Mouse (Mus musculus) erythroblast, embryonic 14.5 days (primary cell): ENCODE results near the gene Sox13. TPM values are rescaled to one million over a fixed set of nuclear protein-coding genes. Genes with fewer than 3 reads are reported as not detected.
"Not testable (repeated sequence)": the region's sequence is repeated elsewhere in the genome, so short reads cannot be mapped to it uniquely, and the experiment has no call there.

Source experiments
- H3K27me3 ChIP-seq: 2 replicates; pipeline ENCODE4 v1.6.1; 2012; ENCODE audit warnings: inconsistent platforms; ENCODE audit not compliant: control insufficient read depth
- H3K36me3 ChIP-seq: 2 replicates; pipeline ENCODE4 v1.6.1; 2012; ENCODE audit warnings: mild to moderate bottlenecking, inconsistent platforms; ENCODE audit not compliant: control insufficient read depth
- H3K4me1 ChIP-seq: 2 replicates; pipeline ENCODE4 v1.6.1; 2012; ENCODE audit warnings: inconsistent platforms; ENCODE audit not compliant: control insufficient read depth
- H3K4me3 ChIP-seq: replicated peaks from 2 replicates; pipeline ENCODE3; 2012; ENCODE audit warnings: moderate library complexity, mild to moderate bottlenecking, inconsistent platforms
- H3K9me3 ChIP-seq: 2 replicates; pipeline ENCODE4 v1.6.1; 2012; ENCODE audit warnings: low read length, inconsistent platforms, mixed read lengths; ENCODE audit not compliant: control insufficient read depth
- GATA1 ChIP-seq: IDR thresholded peaks from 2 replicates; pipeline ENCODE4 v1.6.1; 2012; ENCODE audit warnings: low read length, inconsistent platforms, mixed read lengths
- TAL1 ChIP-seq: IDR thresholded peaks from 3 replicates; pipeline ENCODE4 v1.6.1; 2012; ENCODE audit warnings: low read length, inconsistent platforms, mixed read lengths
- polyA plus RNA-seq: library from polyadenylated mRNA; stranded (reverse); fragments of >175 nt; gene quantifications from 2 replicates; pipeline ENCODE4 v1.2.3, GENCODE M21; 2012

The Sox13 gene
- polyA plus RNA-seq, 1 experiment, result 0.05 TPM

DNA sequence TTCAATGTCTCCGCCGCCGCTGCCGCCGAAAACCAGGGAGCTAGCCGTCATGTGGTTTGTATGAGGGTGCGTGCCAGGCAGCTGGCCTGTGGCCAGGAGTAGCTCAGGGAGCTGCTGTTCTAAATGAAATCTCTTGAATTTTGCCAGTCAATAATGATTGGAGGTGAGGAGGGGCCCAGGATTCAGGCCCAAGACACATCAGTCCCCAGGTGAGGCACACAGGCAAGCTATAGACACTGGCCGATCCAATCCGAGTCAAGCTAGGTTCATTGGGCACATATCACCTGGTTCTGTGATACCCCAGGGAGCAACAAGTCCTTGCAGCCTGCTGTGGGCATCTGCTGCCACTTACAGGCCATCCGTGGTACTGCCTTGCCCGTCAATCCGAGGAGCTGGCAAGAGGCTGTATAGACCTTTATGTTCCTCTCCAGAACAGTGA, 70.8 kb downstream of the Sox13 start:
- Histone ChIP-seq H3K4me1 (no peaks in the 10 kb centered on the region), H3K9me3 (no peaks in the 10 kb centered on the region), H3K36me3 (no peaks in the 10 kb centered on the region), H3K4me3 (no peak overlapping the region), H3K27me3 (peaks cover 6% of the 10 kb centered on the region)
- no peak for TF ChIP-seq GATA1
- TF ChIP-seq TAL1, result no peak

- Histone ChIP-seq H3K4me1 (no peaks in the 10 kb centered on the region), H3K4me3 (no peak overlapping the region), H3K9me3 (no peaks in the 10 kb centered on the region), H3K27me3 (peaks cover 6% of the 10 kb centered on the region), H3K36me3 (no peaks in the 10 kb centered on the region)
- no peak for TF ChIP-seq GATA1
These were observed 72.4 kb downstream of the Sox13 start for GRCm38 (mm10) chr1:133351762-133352161.

DNA sequence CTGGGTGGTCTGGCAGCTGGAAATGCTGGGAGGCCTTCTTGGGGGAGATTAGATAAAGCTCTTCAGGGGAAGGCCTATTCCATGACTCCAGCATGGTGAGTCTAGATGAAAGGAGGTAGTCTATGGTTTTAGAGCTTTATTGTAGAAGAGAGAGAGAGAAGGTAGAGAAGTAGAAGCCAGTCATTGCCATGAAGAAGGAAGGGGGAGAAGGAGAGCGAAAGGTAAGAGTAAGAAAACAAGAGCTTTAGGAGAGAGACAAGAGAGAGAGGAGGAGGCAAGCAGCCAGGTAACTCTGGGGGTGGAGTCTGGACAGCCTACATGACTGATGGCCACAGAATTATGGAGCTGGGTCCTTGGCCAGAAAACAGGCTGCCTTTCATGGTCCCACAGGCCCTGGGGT, 74.0 kb downstream of the Sox13 start, which contains the start of gene Ren1:
Ren1 (plus strand) TSS at position 301 of the 400 bp plus-strand sequence.
- H3K4me3 ChIP-seq, result no peak within 1 kb of the TSS
- no peaks in the 10 kb centered on the region for H3K4me1 ChIP-seq
- no peak for TF ChIP-seq TAL1
- TF ChIP-seq GATA1, result no peak
- no peaks in the 10 kb centered on the region for H3K36me3 ChIP-seq
- H3K27me3 ChIP-seq, result peaks cover 6% of the 10 kb centered on the region
- no peaks in the 10 kb centered on the region for H3K9me3 ChIP-seq

DNA sequence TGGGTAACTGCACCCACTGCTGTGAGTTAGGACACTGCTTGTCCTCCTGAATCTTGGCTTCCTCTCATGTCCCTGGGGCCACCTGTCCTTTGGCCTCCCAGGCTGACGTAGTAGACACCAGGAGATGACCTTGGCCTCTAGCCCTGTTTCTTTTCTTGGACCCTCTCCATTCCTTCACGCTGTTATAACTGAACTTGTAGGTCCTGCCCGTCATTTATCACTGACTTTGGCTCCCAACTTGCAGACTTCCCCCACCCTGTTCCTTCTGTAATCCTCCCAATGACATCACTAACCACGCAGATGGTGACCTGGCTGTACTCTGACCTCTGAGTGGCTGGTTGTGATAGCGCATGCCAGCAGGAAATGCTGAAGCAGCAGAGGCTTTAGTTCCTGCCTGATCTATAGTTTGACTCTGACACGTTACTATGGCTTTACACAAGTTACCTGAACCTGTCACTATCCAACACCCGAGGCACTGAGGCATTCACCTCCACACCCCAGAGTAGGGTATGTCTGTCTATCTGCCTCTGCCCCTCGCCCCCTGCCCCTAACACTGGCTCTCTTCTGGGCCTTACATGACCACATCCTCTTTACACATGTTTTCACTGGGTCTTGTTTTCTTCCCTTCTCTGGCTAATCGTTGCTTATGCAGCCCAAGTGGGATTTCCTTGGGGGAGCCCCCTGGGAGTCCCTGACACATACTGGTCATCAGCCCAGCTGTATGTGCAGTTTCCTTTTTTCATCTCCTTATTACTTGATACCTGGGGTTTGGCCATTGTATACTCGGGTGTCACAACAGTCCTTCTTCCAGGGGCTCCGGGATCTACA, 76.3 kb downstream of the Sox13 start:
- TF ChIP-seq TAL1, result no peak
- no peak for TF ChIP-seq GATA1
- no peaks in the 10 kb centered on the region for H3K9me3 ChIP-seq
- no peaks in the 10 kb centered on the region for H3K36me3 ChIP-seq
- H3K4me1 ChIP-seq, result no peaks in the 10 kb centered on the region
- H3K4me3 ChIP-seq, result no peak overlapping the region
- peaks cover 5% of the 10 kb centered on the region for H3K27me3 ChIP-seq

DNA sequence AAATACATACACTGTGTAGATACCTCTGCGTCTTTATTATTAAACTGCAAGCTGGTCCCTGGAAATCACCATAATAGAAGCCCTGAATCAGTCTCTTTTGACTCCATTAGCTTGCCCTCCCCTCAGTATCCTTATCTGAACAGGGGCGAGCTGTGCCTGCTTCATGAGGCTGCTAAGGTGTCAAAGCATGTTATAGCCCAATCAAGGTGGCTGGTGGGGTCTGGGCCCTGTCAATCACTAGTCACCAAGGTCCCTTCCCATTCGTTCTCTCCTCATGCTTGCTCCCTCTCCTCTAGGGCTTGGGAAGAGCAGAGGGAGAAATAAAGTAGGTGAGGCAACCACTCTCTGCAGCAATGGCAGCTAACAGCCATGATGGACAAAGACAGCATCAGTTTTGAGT, 77.0 kb downstream of the Sox13 start:
- no peak for TF ChIP-seq GATA1
- no peak for TF ChIP-seq TAL1
- H3K27me3 ChIP-seq, result peaks cover 4% of the 10 kb centered on the region
- no peaks in the 10 kb centered on the region for H3K4me1 ChIP-seq
- H3K4me3 ChIP-seq, result no peak overlapping the region
- H3K36me3 ChIP-seq, result no peaks in the 10 kb centered on the region
- 0 out of 2 replicates have a peak, but pooled peaks cover 2% of the 10 kb centered on the region for H3K9me3 ChIP-seq

DNA sequence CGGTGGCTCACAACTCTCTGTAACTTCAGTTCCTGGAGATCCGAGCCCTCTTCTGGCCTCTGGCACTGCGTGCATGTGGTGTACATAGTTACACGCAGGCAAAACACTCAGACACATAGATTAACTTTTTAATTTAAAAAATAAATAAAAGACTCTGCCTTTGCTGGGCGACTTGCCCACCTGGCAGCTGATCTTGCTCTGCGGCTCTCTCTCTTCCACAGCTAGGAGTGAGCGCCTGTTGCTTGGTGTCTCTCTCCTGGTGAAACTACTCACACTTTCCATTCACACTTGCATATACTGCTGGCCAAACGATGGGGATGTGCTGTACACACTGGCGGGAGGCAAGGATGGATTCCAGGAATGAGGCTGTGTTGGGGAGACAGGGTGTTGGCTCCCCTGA, 77.6 kb downstream of the Sox13 start:
- no peaks in the 10 kb centered on the region; the same call in 1 of the 2 replicates for H3K27me3 ChIP-seq
- H3K36me3 ChIP-seq, result no peaks in the 10 kb centered on the region
- H3K9me3 ChIP-seq, result 0 out of 2 replicates have a peak, but pooled peaks cover 2% of the 10 kb centered on the region
- H3K4me1 ChIP-seq, result no peaks in the 10 kb centered on the region
- TF ChIP-seq GATA1, result no peak
- no peak for TF ChIP-seq TAL1
- H3K4me3 ChIP-seq, result no peak overlapping the region

DNA sequence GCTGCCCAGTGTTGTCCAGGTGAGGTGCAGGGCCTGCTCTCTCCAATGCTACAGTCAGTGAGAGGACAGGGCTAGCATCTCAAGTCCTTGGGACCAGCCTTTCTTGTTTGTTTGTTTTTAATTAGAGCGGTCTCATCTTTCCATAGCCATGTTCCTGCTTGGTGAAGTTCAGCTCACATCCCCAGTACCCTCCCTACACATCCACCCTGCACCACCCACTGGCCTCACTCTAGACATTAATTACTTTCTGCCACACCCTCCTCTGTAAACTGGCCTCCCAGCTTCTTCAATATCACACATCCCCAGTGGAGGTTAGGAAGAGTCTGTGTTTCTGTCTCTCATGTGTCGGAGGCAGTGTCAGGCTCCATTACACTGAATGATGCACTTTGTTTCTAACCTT, 79.8 kb downstream of the Sox13 start:
- Histone ChIP-seq H3K4me1 (no peaks in the 10 kb centered on the region), H3K27me3 (no peaks in the 10 kb centered on the region), H3K4me3 (no peak overlapping the region), H3K36me3 (no peaks in the 10 kb centered on the region), H3K9me3 (0 out of 2 replicates have a peak, but pooled peaks cover 2% of the 10 kb centered on the region)
- TF ChIP-seq GATA1 (no peak), TAL1 (no peak)

GRCm38 (mm10) chr1:133340403-133340802, 83.8 kb downstream of the Sox13 start:
- H3K4me1 ChIP-seq, H3K4me3 ChIP-seq, H3K36me3 ChIP-seq, H3K27me3 ChIP-seq, H3K9me3 ChIP-seq: not testable (repeated sequence)

DNA sequence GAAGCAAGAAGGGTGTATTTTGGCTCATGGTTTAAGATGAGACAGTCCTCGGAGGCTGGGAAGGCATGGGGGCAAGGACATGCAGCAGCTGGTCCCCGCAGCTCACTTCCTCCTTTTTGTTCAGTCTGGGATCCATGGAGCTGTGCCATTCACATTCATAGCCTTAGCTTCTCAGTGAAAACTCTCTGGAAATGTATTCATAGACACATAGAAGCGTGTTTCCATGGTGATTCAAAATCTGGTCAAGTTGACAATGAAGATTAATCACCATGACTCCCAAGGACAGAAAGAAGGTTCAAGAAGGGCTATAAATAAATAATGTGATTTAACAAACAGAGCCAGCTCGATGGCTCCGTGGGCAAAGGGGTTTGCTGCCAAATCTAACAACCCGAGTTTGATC, 90.2 kb downstream of the Sox13 start:
- H3K27me3 ChIP-seq, result peaks cover 18% of the 10 kb centered on the region
- H3K9me3 ChIP-seq, result no peaks in the 10 kb centered on the region
- no peaks in the 10 kb centered on the region for H3K4me1 ChIP-seq
- TF ChIP-seq GATA1 (no peak), TAL1 (no peak)
- no peaks in the 10 kb centered on the region for H3K36me3 ChIP-seq
- H3K4me3 ChIP-seq, result no peak overlapping the region
